ENCODE assay signal across 10 mouse cellular contexts in genomic region chr5:64391346-64391745, GRCm38 (mm10).
DNase-seq lines count a peak whose midpoint lies in the region; ATAC-seq and TF ChIP-seq lines count a peak whose summit lies in the region.
"Had no signal": no experiment of that assay in that cellular context is flagged by ENCODE, and none has a peak within 500 bp of the region (broad histone marks: within the 10 kb centered on the region; RNA-seq: fewer than 3 reads in every experiment).

No protein-coding gene starts in this region.

- no peak overlapping the region for H3K9ac ChIP-seq in lung, embryonic 15.5 days
- no peak overlapping the region for H3K9ac ChIP-seq in intestine, embryonic 14.5 days (ENCODE audit: low read length)
- no peak overlapping the region for H3K9ac ChIP-seq in stomach, embryonic 16.5 days (ENCODE audit: low read length)
- H3K9ac ChIP-seq: limb, embryonic 12.5 days had no signal

- H3K4me3 ChIP-seq in lung, embryonic 15.5 days = no peak overlapping the region
- no peak overlapping the region for H3K4me3 ChIP-seq in lung, adult 2 months (replicated peaks; ENCODE audit: extremely low read depth, low read depth, low read length)
- no peak overlapping the region for H3K4me3 ChIP-seq in intestine, embryonic 14.5 days (ENCODE audit: low read depth, low read length)
- no peak overlapping the region for H3K4me3 ChIP-seq in stomach, embryonic 16.5 days (replicated peaks; ENCODE audit: low read length)
- H3K4me3 ChIP-seq: hindbrain, embryonic 10.5 days; limb, embryonic 12.5 days had no signal

- 29% methylated on average over 4 of the region's 4 CpGs for WGBS in lung, embryonic 15.5 days
- 12% methylated on average over 4 of the region's 4 CpGs for WGBS in lung, adult 2 months
- 34% methylated on average over 4 of the region's 4 CpGs for WGBS in intestine, embryonic 14.5 days
- 44% methylated on average over 4 of the region's 4 CpGs for WGBS in stomach, embryonic 16.5 days

- POLR2A ChIA-PET in Patski (lab: Charles Lee) = interaction anchor here (0.6 to 4.6 kb wide), 9 partner anchors 8 to 476 kb away, joined by 3 to 26 read pairs (median 6); no protein-coding TSS in a partner anchor

- H3K9me3 ChIP-seq in lung, embryonic 15.5 days = no peaks in the 10 kb centered on the region
- no peaks in the 10 kb centered on the region for H3K9me3 ChIP-seq in intestine, embryonic 14.5 days (ENCODE audit: control insufficient read depth, low read length)
- no peaks in the 10 kb centered on the region for H3K9me3 ChIP-seq in stomach, embryonic 16.5 days (replicated peaks; ENCODE audit: control insufficient read depth, low read length)
- H3K9me3 ChIP-seq: hindbrain, embryonic 10.5 days; limb, embryonic 12.5 days had no signal

- H3K27me3 ChIP-seq in lung, embryonic 15.5 days = no peaks in the 10 kb centered on the region
- H3K27me3 ChIP-seq in Patski = no peaks in the 10 kb centered on the region
- no peaks in the 10 kb centered on the region for H3K27me3 ChIP-seq in intestine, embryonic 14.5 days (replicated peaks; ENCODE audit: control insufficient read depth, insufficient read depth, low read length)
- H3K27me3 ChIP-seq in stomach, embryonic 16.5 days (ENCODE audit: control insufficient read depth, insufficient read depth, low read length) = no peaks in the 10 kb centered on the region
- H3K27me3 ChIP-seq: limb, embryonic 12.5 days had no signal

- H3K27ac ChIP-seq in lung, embryonic 15.5 days = peak overlapping the region; percentile 22
- H3K27ac ChIP-seq in intestine, embryonic 14.5 days (ENCODE audit: low read depth) = no peak overlapping the region
- no peak overlapping the region for H3K27ac ChIP-seq in stomach, embryonic 16.5 days (ENCODE audit: low read length)
- H3K27ac ChIP-seq: hindbrain, embryonic 10.5 days; limb, embryonic 12.5 days had no signal

- DNase-seq in lung, adult 2 months = no peak
- DNase-seq in Patski (ENCODE audit: low read depth, low spot score) = peak; percentile 76
- DNase-seq in intestine, embryonic 14.5 days (ENCODE audit: low spot score) = no peak
- no peak for DNase-seq in right cerebral cortex, postnatal 36 days (ENCODE audit: low spot score in 2 of 2)
- DNase-seq in neural tube, embryonic 10.5 days (ENCODE audit: extremely low spot score, low spot score) = no peak
- DNase-seq: layer of hippocampus, adult 9-11 months had no signal

- TF ChIP-seq POLR2A in lung, adult 2 months (IDR thresholded peaks at IDR 0.05; ENCODE audit: borderline replicate concordance, extremely low read depth, low read depth, low read length) = no peak

- H3K36me3 ChIP-seq in lung, embryonic 15.5 days = no peaks in the 10 kb centered on the region
- H3K36me3 ChIP-seq in intestine, embryonic 14.5 days (ENCODE audit: control insufficient read depth, insufficient read depth, low read length) = no peaks in the 10 kb centered on the region
- H3K36me3 ChIP-seq in stomach, embryonic 16.5 days (ENCODE audit: control insufficient read depth, insufficient read depth, low read length) = no peaks in the 10 kb centered on the region
- H3K36me3 ChIP-seq: hindbrain, embryonic 10.5 days; limb, embryonic 12.5 days had no signal

- CTCF ChIA-PET in Patski (lab: Charles Lee) = interaction anchor here (0.6 to 3.0 kb wide), 12 partner anchors 8 to 486 kb away, joined by 3 to 15 read pairs (median 6); no protein-coding TSS in a partner anchor

- peaks cover 43% of the 10 kb centered on the region for H3K4me1 ChIP-seq in lung, embryonic 15.5 days
- H3K4me1 ChIP-seq in lung, adult 2 months (ENCODE audit: control insufficient read depth, insufficient read depth, low read length) = 0 out of 2 replicates have a peak, but pooled peaks cover 2% of the 10 kb centered on the region
- peaks cover 23% of the 10 kb centered on the region; the same call in 1 of the 2 replicates for H3K4me1 ChIP-seq in intestine, embryonic 14.5 days (replicated peaks; ENCODE audit: control insufficient read depth, insufficient read depth, low read length)
- H3K4me1 ChIP-seq in stomach, embryonic 16.5 days (ENCODE audit: control insufficient read depth, insufficient read depth, low read length) = peaks cover 25% of the 10 kb centered on the region

- ATAC-seq in lung, embryonic 15.5 days (ENCODE audit: borderline replicate concordance, extremely low read depth, low FRiP score, low TSS enrichment) = no peak
- ATAC-seq in Patski = peak; percentile 61
- ATAC-seq in intestine, embryonic 14.5 days (replicated peaks; ENCODE audit: low FRiP score, low TSS enrichment, low read depth) = 0 out of 2 replicates have a peak, but pooled peaks have one; percentile 6
- peak; percentile 19; the same call in 1 of the 2 replicates for ATAC-seq in stomach, embryonic 16.5 days (ENCODE audit: insufficient read depth, low FRiP score)

- in situ Hi-C loops in Patski (cut with MboI; ENCODE audit: low pct_unique_long_range_greater_than_20kb) = no loop called here

- H3K4me2 ChIP-seq in lung, embryonic 15.5 days = no peak overlapping the region
- H3K4me2 ChIP-seq in intestine, embryonic 14.5 days (ENCODE audit: low read length) = no peak overlapping the region
- no peak overlapping the region for H3K4me2 ChIP-seq in stomach, embryonic 16.5 days (ENCODE audit: low read depth, low read length)
- H3K4me2 ChIP-seq: limb, embryonic 12.5 days had no signal

- no peak for TF ChIP-seq CTCF in lung, adult 2 months (IDR thresholded peaks at IDR 0.05; ENCODE audit: insufficient read depth, low read length)
- TF ChIP-seq CTCF in Patski (IDR thresholded peaks at IDR 0.05) = no peak
